Mouse (Mus musculus) hindbrain, embryonic 14.5 days (tissue): ENCODE measurements around the gene Tfap2c. TPM values are rescaled to one million over a fixed set of nuclear protein-coding genes. Genes with fewer than 3 reads are reported as not detected.

ENCODE experiments used
- ATAC-seq: fragments of 200-750 bp; cut with Nextera tagmentation; 2 replicates; pipeline ENCODE4 v1.8.0; 2017; ENCODE audit warnings: moderate number of reproducible peaks, mild to moderate bottlenecking, moderate TSS enrichment, moderate library complexity; ENCODE audit not compliant: low FRiP score
- DNase-seq: peaks from one replicate; pipeline ENCODE4 v3.0.0-alpha.2; 2015; ENCODE audit warnings: low spot score
- H3K27ac ChIP-seq: fragments of 300-500 bp; sonication (generic); 2 replicates; pipeline ENCODE4 v1.5.1; 2014; ENCODE audit warnings: mild to moderate bottlenecking, moderate library complexity
- H3K27me3 ChIP-seq: fragments of 300-500 bp; sonication (generic); 2 replicates; pipeline ENCODE4 v1.6.1; 2014; ENCODE audit warnings: mild to moderate bottlenecking, low read length, mixed read lengths; ENCODE audit not compliant: control insufficient read depth, insufficient read depth
- H3K36me3 ChIP-seq: fragments of 300-500 bp; sonication (generic); replicated peaks from 2 replicates; pipeline ENCODE4 v1.6.1; 2014; ENCODE audit not compliant: control insufficient read depth, insufficient read depth
- H3K4me1 ChIP-seq: fragments of 300-500 bp; sonication (generic); replicated peaks from 2 replicates; pipeline ENCODE4 v1.6.1; 2014; ENCODE audit warnings: antibody characterized with exemption, low read length, mixed read lengths; ENCODE audit not compliant: control insufficient read depth, insufficient read depth
- H3K4me2 ChIP-seq: fragments of 300-500 bp; sonication (generic); replicated peaks from 2 replicates; pipeline ENCODE4 v1.6.1; 2014; ENCODE audit warnings: mild to moderate bottlenecking, moderate library complexity
- H3K4me3 ChIP-seq: fragments of 300-500 bp; sonication (generic); replicated peaks from 2 replicates; pipeline ENCODE4 v1.5.1; 2014; ENCODE audit warnings: mild to moderate bottlenecking, low read length
- H3K9ac ChIP-seq: fragments of 300-500 bp; sonication (generic); 2 replicates; pipeline ENCODE4 v1.6.1; 2014
- H3K9me3 ChIP-seq: fragments of 300-500 bp; sonication (generic); 2 replicates; pipeline ENCODE4 v1.6.1; 2016; ENCODE audit warnings: low read length; ENCODE audit not compliant: control insufficient read depth
- WGBS: fragments of 180-500 bp; shearing (Covaris S2); extraction: QIAGEN DNeasy Blood & Tissue Kit; methylation state at CpG from one replicate; pipeline ENCODE4 v1.1.7; 2014; 5-methylcytosine and 5-hydroxymethylcytosine counted together
- polyA plus RNA-seq: library from polyadenylated mRNA; unstranded; fragments of >200 nt; fragmentation: Nextera tagmentation; extraction: Ambion mirVana; gene quantifications from 2 replicates; pipeline ENCODE4 v1.2.1, GENCODE M21; 2014

Tfap2c gene
- polyA plus RNA-seq, 1 experiment from 2014 or later = 0.28 TPM

DNA sequence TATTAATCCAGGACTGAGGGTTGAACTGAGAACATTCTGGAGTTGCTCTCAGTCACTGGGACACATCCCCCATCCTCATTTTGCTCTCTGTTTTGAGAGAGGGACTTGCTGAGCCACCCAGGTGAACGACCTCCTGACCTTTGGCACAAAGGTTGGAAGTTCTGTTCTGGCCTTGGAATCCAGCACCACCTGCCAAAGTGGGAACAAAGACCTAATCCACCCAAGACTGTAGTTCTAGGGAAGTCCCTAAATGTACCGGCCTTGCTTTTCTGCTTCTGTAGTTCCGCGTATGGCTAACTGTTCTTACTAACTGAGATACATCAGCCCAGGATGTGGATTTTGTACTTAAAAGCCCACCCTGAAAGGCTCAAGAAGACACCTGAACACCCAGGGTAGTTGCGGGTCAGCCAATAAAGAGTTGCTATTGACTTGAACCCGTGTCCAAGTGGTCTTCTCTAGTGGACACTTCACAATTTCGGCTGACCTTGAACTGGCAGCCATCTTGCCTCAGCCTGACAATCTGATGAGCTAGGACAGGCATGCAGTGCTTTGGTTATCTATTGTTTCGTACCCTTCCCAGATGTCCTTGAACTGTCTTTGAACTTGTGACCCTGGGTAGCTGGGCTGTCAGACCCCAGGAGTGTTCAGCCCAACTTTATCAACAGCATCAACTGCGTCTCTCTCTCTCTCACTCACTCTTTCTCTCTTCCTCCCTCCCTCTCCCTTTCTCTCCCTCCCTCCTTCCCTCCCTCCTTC lies 28.6 kb upstream of the Tfap2c start:
- Histone ChIP-seq H3K27ac (no peak overlapping the region), H3K4me3 (no peak overlapping the region), H3K4me2 (no peak overlapping the region), H3K9ac (no peak overlapping the region), H3K36me3 (no peaks in the 10 kb centered on the region), H3K27me3 (0 out of 2 replicates have a peak, but pooled peaks cover 4% of the 10 kb centered on the region), H3K4me1 (no peaks in the 10 kb centered on the region), H3K9me3 (no peaks in the 10 kb centered on the region)
- DNase-seq (no peak), ATAC-seq (no peak)
- WGBS = 89% methylated on average over 9 of the region's 9 CpGs

DNA sequence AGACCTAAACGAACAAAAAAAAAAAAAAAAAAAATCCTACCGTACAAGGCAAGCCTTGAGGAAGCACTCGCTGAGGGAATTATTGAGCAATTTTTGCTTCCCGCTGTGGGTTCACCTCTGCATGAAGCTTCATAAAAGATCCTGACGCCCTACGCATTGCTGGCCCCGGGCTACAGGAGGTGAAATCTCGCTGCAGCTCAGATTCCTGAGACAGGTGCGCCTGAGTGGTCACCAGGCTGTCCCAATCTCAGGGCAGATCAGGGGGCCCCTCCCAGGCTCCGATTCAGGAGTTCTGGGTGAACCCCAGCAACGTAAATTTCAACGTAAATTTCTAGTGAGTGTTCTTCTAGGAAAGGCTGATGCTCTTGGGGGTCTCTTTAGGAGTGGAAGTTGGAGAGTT lies 26.9 kb upstream of the Tfap2c start:
- no peaks in the 10 kb centered on the region for H3K4me1 ChIP-seq
- H3K4me3 ChIP-seq = no peak overlapping the region
- no peak overlapping the region for H3K4me2 ChIP-seq
- no peaks in the 10 kb centered on the region for H3K9me3 ChIP-seq
- no peak overlapping the region for H3K27ac ChIP-seq
- ATAC-seq (no peak), DNase-seq (no peak)
- H3K27me3 ChIP-seq = no peaks in the 10 kb centered on the region
- no peak overlapping the region for H3K9ac ChIP-seq
- WGBS = 85% methylated on average over 12 of the region's 12 CpGs
- no peaks in the 10 kb centered on the region for H3K36me3 ChIP-seq

DNA sequence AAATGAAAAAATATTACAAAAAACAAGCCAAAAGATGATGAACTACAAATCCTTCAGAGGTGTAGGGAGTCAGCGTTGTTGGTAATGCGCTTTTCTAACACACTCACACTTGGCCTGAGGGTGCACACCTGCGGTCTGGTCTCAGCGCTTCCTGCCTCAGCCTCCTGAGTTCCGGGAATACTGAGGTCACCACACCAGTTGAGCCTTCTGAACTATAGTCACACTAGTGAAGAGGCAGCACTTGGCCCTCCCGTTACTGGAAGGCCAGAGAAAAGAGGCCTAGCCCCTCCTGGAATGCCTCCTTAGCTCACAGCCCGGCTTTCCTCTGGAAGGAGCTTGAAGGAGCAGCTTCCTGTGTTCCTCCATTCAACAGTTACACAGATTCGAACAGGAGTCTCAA lies 22.2 kb upstream of the Tfap2c start:
- H3K27ac ChIP-seq = no peak overlapping the region
- no peak overlapping the region for H3K4me2 ChIP-seq
- DNase-seq = no peak
- H3K9me3 ChIP-seq = no peaks in the 10 kb centered on the region
- no peak for ATAC-seq
- no peak overlapping the region for H3K9ac ChIP-seq
- no peaks in the 10 kb centered on the region for H3K27me3 ChIP-seq
- WGBS = 88% methylated on average over 8 of the region's 8 CpGs
- H3K36me3 ChIP-seq = no peaks in the 10 kb centered on the region
- no peaks in the 10 kb centered on the region for H3K4me1 ChIP-seq
- no peak overlapping the region for H3K4me3 ChIP-seq

GRCm38 (mm10) chr2:172543987-172544386 lies 5.4 kb upstream of the Tfap2c start:
- Histone ChIP-seq H3K9me3 (0 out of 2 replicates have a peak, but pooled peaks cover 2% of the 10 kb centered on the region), H3K27me3 (peaks cover 76% of the 10 kb centered on the region), H3K4me3 (no peak overlapping the region), H3K4me1 (no peaks in the 10 kb centered on the region), H3K4me2 (no peak overlapping the region), H3K27ac (no peak overlapping the region), H3K36me3 (no peaks in the 10 kb centered on the region), H3K9ac (no peak overlapping the region)
- 35% methylated on average over 4 of the region's 4 CpGs for WGBS
- ATAC-seq (no peak), DNase-seq (no peak)

GRCm38 (mm10) chr2:172544601-172545127 lies 4.7 kb upstream of the Tfap2c start:
- 9% methylated on average over 6 of the region's 6 CpGs for WGBS
- peaks cover 7% of the 10 kb centered on the region; the same call in 1 of the 2 replicates for H3K4me1 ChIP-seq
- peaks cover 83% of the 10 kb centered on the region for H3K27me3 ChIP-seq
- H3K4me3 ChIP-seq = no peak overlapping the region
- no peak for DNase-seq
- H3K9me3 ChIP-seq = 0 out of 2 replicates have a peak, but pooled peaks cover under 1% of the 10 kb centered on the region
- H3K9ac ChIP-seq = no peak overlapping the region
- H3K27ac ChIP-seq = no peak overlapping the region
- no peak overlapping the region for H3K4me2 ChIP-seq
- no peaks in the 10 kb centered on the region for H3K36me3 ChIP-seq
- ATAC-seq = no peak

GRCm38 (mm10) chr2:172545592-172546235 lies 3.7 kb upstream of the Tfap2c start:
- H3K27me3 ChIP-seq = peaks cover 88% of the 10 kb centered on the region
- H3K4me2 ChIP-seq = no peak overlapping the region
- DNase-seq (no peak), ATAC-seq (no peak)
- no peak overlapping the region for H3K9ac ChIP-seq
- H3K4me1 ChIP-seq = peaks cover 11% of the 10 kb centered on the region; the same call in 1 of the 2 replicates
- no peak overlapping the region for H3K4me3 ChIP-seq
- no peak overlapping the region for H3K27ac ChIP-seq
- WGBS = 3% methylated on average over 35 of the region's 35 CpGs
- H3K36me3 ChIP-seq = no peaks in the 10 kb centered on the region
- H3K9me3 ChIP-seq = no peaks in the 10 kb centered on the region

- 9% methylated on average over 16 of the region's 16 CpGs for WGBS
- no peak for DNase-seq
- no peak overlapping the region for H3K27ac ChIP-seq
- peaks cover 12% of the 10 kb centered on the region; the same call in 1 of the 2 replicates for H3K4me1 ChIP-seq
- H3K9me3 ChIP-seq = no peaks in the 10 kb centered on the region
- H3K4me2 ChIP-seq = no peak overlapping the region
- no peak overlapping the region for H3K9ac ChIP-seq
- no peak for ATAC-seq
- peaks cover 94% of the 10 kb centered on the region for H3K27me3 ChIP-seq
- H3K36me3 ChIP-seq = no peaks in the 10 kb centered on the region
- H3K4me3 ChIP-seq = no peak overlapping the region
These were observed 2.8 kb upstream of the Tfap2c start for GRCm38 (mm10) chr2:172546551-172546950.

GRCm38 (mm10) chr2:172547116-172547515 lies 2.3 kb upstream of the Tfap2c start:
- ATAC-seq (0 out of 2 replicates have a peak, but pooled peaks have one; percentile 32), DNase-seq (no peak)
- peaks cover 12% of the 10 kb centered on the region; the same call in 1 of the 2 replicates for H3K4me1 ChIP-seq
- no peak overlapping the region for H3K9ac ChIP-seq
- H3K4me2 ChIP-seq = no peak overlapping the region
- no peak overlapping the region for H3K4me3 ChIP-seq
- H3K27me3 ChIP-seq = peaks cover 97% of the 10 kb centered on the region
- H3K36me3 ChIP-seq = no peaks in the 10 kb centered on the region
- 1% methylated on average over 21 of the region's 21 CpGs for WGBS
- no peak overlapping the region for H3K27ac ChIP-seq
- H3K9me3 ChIP-seq = no peaks in the 10 kb centered on the region

GRCm38 (mm10) chr2:172547807-172548586 lies 1.4 kb upstream of the Tfap2c start:
- Histone ChIP-seq H3K4me1 (peaks cover 12% of the 10 kb centered on the region; the same call in 1 of the 2 replicates), H3K9me3 (no peaks in the 10 kb centered on the region), H3K4me3 (no peak overlapping the region), H3K27ac (no peak overlapping the region), H3K9ac (no peak overlapping the region), H3K36me3 (no peaks in the 10 kb centered on the region), H3K27me3 (peaks cover 99% of the 10 kb centered on the region), H3K4me2 (no peak overlapping the region)
- ATAC-seq = no peak
- DNase-seq = peak; percentile 24
- WGBS = 3% methylated on average over 27 of the region's 27 CpGs
